Mouse (Mus musculus) cerebellum, postnatal 36 days (tissue): ENCODE results near the gene Itpkc.

Experiments used
- DNase-seq, 2 experiments: peaks; one replicate each; pipeline ENCODE4 v3.0.0; 2021 to 2022; ENCODE audit warnings: mixed read lengths in 2 of 2

Gene Itpkc

DNA sequence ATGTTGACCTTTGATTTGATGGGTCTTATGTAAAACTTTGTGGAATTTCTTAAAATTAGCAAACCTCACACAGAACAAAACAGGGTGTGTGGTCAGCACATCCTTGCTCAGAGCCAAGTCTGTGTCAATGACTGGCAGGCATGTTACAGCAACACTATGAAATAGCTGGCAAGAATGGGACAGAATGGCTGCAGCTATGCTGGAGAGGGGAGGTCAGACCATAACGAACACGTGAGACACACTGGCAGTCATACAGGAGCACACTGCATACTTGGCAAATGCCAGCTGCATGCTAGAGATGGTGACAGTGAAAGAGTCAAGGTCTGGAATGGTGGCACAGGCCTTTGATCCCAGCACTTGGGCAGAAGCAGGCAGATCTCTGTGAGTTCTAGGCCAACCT, 7.3 kb upstream of the Itpkc start:
- DNase-seq, result no peak

- no peak for DNase-seq
Observed at GRCm38 (mm10) chr7:27233300-27233699, 4.8 kb upstream of the Itpkc start.

GRCm38 (mm10) chr7:27232781-27233281, 4.4 kb upstream of the Itpkc start, which contains the start of gene Coq8b:
Gene Coq8b (plus strand): TSS chr7:27233023.
- DNase-seq, result peak; percentile 87 to 88

- no peak for DNase-seq
Observed at GRCm38 (mm10) chr7:27231693-27232331, 3.4 kb upstream of the Itpkc start.

DNA sequence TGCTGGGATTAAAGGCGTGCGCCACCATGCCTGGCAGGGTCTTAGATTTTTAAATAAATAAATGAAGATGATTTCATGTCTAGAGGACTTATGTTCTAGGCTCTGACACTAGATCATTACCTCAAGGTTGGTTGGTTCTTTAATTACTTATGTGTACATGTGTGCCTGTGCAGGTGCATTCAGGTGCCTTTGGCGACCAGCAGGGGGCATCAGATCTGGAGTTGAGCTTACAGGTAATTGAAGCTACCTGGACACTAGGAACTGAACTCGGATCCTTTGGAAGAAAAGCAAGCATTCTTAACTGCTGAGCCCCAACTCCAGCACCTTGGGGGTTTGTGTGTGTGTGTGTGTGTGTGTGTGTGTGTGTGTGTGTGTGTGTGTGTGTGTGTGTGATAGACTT, 2.3 kb upstream of the Itpkc start:
- no peak for DNase-seq

- no peak for DNase-seq
Observed at GRCm38 (mm10) chr7:27228865-27229264, 404 bp upstream of the Itpkc start.

DNA sequence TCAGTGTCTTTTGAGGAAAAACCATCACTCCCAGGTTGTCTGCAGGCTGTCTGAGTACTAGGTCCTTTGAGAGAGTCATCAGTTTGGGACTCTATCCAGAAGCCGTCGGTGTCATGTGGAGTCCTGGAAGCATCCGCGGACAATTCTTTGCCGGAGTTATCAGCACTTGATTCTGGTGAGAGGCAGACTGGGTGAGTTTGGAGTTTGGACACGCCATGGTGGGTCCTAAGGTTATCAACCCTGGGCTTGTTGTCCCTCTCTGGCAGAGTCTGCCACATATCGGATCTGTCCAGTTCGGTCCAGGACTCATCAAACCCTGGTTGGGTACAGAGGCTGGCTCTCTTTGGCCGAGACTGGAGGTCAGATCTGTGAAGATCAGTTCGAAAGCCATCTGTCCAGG, 785 bp downstream of the Itpkc start:
- DNase-seq, result peak; percentile 42 to 66

- DNase-seq, result no peak
Observed at GRCm38 (mm10) chr7:27227276-27227675, 1.2 kb downstream of the Itpkc start.

DNA sequence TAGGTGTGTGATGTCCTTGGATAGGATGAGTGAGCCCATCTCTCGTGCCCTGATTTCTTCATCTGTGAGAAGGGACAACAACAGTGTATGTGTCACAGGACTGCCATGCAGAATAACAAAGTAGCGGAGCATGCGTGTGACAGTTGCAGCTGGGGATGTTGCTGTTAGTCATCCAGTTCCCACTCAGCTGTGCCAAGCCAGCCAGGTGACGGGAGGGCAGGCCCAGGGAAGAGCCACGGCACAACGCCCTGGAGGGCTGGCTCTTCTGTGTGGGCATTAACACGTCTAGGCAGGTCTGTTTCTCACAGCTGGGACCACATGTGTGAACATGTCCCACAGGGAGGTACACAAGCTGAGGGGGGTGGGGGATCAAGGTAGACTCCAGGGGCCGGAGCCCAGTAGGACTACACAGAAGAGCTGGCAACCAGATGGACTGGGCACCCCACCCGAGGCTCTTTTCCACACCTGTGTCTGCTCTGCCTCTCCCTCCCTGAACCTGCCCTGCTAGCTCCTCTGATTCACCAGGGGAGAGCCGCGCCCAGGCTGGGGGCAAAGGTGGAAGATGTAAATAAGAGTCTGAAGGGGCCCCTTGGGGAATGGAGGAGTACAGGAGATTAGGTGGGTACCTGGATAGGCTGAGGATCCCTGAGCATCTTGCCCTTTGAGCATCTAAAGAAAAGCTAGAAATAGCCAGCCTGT, 3.4 kb downstream of the Itpkc start:
- no peak for DNase-seq

- DNase-seq, result no peak
Observed at GRCm38 (mm10) chr7:27222538-27222937, 5.9 kb downstream of the Itpkc start.

DNA sequence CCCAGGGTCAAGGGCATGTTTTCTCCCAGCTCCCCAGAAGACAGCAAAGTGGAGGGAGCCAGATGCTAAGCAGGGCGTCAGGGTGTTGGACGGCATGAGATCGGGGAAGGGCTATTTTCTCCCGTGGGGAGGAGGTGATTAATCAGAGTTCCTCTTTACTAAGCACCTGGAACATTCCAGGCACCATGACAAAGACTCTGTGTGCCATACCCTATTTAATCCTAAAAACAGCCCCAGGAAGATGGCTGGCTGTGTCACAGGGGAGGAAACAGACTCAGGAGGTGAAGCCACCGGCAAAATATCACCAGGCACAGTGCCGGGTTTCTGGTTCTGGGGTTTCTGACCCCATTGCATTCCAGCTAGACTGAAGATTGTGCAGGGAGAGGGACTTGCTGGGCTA, 6.5 kb downstream of the Itpkc start:
- DNase-seq, result no peak

- no peak for DNase-seq
Observed at GRCm38 (mm10) chr7:27219937-27220336, 8.5 kb downstream of the Itpkc start.

GRCm38 (mm10) chr7:27218586-27218985, 9.9 kb downstream of the Itpkc start:
- DNase-seq, result peak; percentile 66 to 68

- DNase-seq, result no peak
Observed at GRCm38 (mm10) chr7:27212626-27213025, 15.8 kb downstream of the Itpkc start.

- peak; percentile 52 to 54 for DNase-seq
Observed at GRCm38 (mm10) chr7:27203730-27204449, 24.6 kb downstream of the Itpkc start.

DNA sequence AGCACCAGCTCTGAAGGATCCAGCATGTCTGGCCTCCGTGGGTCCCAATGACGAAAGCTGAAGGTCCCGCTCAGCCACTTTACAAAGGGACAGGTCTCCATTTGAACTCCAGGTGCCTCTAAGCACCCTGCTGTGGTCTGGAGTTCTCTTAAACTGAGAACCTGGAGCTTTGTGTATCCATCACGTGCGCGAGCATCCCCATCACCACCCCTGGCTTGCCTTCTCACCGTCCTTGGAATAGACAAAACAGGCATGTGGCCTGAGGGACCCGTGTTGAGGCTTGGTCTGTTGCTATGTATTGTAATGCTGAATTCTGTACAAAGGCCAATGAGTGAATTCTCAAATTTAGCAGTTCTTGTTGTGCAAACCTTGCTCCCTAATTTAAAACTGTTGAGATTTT, 29.7 kb downstream of the Itpkc start:
- no peak for DNase-seq

GRCm38 (mm10) chr7:27198355-27198754, 30.1 kb downstream of the Itpkc start:
- no peak for DNase-seq

DNA sequence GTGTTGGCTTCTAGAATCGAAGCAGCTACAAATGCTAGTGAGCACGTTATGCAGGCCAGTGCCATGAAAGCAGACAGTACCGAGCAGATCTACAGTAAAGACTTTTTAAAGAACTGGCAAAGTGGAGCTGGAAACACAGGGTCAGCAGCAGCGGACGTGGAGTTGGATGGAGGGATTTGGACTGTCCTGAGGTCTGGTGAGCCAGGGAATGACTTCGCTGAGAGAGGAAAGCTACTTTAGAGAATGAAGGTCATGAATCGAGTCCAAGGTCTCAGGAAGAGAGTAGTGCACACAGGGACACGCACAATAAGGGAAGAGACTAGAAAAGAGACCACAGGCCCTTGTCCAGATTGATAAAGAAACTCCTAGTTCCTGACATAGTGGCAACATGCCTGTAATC, 30.8 kb downstream of the Itpkc start:
- DNase-seq, result no peak

DNA sequence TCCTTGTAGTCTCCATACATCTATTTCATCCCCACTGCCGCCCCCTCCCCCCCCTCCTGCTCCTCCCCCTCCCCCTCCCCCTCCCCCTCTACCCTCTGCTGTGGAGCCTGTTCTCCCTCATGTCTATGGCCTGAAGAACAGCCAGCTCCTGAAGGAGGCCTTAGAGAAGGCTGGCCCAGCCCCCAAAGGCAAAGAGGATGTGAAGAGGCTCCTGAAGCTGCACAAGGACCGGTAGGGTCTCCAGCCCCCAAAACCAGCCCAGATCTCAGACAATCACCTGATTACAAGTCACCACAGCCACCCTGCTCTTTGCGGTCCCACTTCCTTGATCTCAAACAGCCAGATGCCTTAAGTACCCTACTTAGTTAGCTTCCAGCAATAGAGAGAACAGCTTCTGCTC, 31.3 kb downstream of the Itpkc start:
- no peak for DNase-seq

GRCm38 (mm10) chr7:27195681-27196611, 32.5 kb downstream of the Itpkc start, which contains the start of the genes BC024978 and Snrpa:
Gene BC024978 (plus strand): TSS chr7:27195781.
Gene Snrpa (minus strand): TSS chr7:27196271.
- DNase-seq, result peak; percentile 92 to 95

GRCm38 (mm10) chr7:27193731-27194130, 34.7 kb downstream of the Itpkc start:
- DNase-seq, result no peak

GRCm38 (mm10) chr7:27192434-27192833, 36.0 kb downstream of the Itpkc start:
- DNase-seq, result no peak
